Mouse (Mus musculus) retina, embryonic 14.5 days (tissue): ENCODE results near the gene Scfd2.

Experiments
- DNase-seq: peaks from one replicate; pipeline ENCODE4 v3.0.0-alpha.2; 2015; ENCODE audit warnings: low spot score

Scfd2 gene

DNA sequence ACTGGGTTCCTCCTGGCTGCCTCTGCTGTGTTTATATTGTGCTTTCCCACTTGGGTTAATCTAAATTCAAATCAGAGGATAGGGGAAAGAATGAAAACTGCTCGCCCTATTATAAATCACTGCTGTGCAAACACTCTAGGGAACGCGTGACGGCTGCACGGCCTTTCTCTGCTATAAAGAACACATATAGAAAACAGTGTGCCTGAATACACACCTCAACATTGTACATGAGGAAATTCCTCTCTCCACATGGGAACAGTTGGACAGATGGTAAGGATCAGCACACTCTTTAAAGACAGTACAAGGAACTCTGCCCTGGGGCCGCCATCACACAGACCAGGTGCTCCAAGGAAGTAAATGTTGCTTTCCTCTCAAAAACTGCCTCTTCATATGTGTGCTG lies 166.2 kb downstream of the Scfd2 start:
- no peak for DNase-seq

DNA sequence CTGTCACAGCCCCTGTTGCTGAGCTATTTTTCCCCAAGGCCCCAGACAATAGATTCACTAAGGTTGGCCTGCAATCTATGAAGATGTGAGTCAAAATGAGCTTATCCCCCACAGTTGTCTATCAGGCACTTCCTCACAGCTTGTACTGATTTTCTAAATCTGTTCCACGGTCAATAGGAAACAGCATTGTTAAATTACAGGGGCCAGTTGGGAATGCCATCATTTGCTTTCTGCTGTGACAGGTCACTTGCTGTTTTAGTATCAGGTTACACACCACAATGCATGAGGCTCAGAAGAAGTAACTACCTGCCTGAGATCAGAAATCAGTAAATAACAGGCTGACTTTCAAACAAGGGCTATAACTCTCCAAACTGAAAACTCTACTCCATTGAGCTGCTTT lies 168.3 kb downstream of the Scfd2 start:
- DNase-seq, result no peak

DNA sequence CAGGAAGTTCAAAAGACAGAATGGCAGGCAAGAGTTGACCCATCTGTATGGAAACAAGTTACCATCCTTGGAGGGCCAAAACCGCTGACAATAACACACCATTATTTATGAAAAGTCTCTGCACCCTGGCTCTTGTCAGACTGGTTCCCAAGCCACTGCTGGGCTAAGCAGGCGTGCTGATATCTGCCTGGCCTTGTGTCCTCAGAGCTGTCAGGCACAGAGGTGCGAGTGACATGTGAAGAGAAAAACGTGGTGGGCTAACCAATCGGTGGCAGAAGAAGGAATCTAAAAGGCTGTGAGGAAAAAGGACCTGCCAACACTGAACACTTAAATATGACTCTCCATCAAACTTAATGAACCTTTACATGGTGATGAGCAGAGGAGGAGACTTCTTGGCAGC lies 170.0 kb downstream of the Scfd2 start:
- DNase-seq, result no peak

DNA sequence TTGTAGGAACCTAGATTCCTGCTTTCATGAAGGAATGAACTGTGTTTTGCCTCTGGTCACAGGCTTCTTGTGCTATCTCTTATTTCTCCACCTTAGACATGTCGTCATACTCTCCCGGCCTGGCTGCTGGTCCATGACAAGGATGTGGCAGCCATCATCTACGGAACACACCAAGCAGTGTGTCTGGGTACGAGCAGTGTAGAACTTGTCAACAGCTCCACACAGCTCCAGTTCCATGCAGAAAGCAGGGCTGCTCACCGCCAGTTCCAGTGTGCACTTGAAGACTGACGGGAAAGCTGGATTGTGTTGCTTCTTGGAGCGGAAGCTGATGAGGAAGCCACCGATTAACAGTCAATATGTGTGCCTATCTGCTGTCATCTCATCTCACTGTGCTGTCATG lies 173.5 kb downstream of the Scfd2 start:
- DNase-seq, result no peak

DNA sequence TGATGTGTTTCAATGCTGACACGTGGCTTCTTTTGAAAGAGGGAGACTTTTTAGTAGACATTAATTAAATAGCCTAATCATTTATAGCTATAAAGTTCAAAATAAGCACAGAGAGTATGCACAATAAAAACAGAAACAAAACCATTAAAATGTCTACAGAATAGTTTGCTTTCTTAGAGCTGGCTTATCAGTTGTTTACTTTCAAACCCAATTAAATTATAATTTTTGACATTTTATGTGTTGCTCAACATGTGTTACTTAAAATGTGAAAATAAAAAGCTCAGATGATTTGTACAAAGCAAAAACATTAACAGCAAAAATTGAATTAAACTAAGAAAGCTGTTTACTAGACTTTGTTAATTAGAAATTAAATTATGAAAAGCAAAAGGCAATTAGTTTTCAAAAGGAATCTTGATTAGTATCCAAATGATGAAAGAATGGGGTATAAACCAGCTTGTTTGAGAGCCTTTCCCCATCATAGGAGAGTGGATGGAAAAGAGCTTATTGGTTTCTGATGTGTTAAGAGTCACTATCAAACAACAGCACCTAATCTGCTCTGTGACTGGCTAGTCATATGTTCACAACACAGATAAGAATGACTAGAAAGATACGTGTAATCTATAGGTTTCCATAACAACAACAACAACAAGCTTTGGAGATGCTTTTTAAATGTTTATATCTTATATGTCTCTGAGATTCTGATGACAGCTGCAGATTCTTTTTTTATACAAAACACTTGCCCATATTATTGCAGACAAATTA lies 176.0 kb downstream of the Scfd2 start:
- DNase-seq, result no peak

DNA sequence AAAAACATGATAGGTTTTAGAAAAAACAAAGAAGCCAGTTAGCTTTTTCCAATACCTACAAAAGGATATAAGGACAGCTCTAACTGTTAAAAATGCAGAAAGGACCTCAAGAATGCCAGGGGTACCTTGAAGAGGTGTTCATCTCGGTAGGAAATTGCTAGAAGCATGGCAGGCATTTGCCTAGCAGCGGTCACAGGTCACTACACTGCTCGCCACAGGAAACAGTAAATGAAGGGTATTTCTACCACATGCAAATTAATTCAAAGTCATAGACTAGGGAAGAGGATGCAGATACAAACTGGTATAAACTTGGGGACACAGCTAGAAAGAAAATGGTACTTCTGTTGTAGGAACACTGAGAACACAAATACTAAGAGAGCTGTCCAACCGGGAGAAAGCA lies 180.7 kb downstream of the Scfd2 start:
- no peak for DNase-seq

DNA sequence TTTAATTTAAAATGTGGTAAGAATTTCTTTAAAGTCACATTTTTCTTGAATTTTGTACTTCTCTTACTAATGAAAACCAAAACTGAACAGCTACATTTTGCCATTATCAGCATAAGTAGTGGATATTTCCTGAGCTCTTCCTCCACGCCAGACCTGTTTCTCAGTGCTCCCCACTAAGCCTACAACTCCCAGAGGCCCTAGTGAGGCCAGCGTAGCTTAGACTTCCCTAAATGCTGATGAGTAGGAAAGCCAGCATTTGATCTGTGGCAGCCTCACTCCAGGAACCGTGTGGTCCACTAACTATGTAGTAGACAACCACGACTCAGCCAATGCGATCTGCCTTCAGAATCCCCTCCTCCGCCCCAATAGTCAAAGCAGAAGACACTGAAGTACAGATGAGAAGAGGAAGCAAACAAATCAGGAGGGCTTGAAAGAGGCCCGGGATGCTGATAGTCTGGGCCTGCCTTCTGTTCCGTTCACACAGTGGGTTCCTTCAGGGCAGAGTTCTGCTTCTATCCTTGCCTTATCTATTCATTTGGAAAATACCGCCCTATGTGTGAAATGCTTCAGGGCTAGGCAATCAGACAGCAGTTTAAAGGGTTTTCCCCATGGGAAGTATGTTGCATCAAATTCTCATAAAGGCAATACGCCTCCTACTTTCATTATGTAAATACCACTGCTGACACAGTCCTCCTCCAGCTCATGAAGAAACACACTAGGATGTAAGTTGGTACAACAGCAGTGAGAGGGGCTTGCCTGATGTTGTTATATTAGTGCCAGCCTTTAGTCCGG lies 183.3 kb downstream of the Scfd2 start:
- no peak for DNase-seq

DNA sequence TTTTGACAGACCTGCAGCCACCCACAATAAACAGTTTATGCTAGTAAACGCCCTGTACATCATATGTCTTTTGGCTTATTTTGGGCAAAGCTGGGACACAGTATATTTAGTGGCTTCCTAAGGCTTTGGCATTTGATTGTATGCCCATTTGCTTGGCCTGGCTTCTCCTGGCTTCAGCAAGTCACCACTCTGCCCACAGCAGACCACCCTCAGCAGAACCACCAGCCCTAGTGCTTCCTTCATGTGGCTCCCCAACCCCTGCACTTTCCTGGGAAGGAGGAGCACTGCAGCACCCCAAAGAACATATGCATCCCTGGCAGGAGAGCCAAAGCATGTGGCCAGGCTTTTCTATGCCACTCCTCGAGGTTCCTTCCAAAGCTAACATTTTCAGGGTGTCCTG lies 188.5 kb downstream of the Scfd2 start:
- no peak for DNase-seq

DNA sequence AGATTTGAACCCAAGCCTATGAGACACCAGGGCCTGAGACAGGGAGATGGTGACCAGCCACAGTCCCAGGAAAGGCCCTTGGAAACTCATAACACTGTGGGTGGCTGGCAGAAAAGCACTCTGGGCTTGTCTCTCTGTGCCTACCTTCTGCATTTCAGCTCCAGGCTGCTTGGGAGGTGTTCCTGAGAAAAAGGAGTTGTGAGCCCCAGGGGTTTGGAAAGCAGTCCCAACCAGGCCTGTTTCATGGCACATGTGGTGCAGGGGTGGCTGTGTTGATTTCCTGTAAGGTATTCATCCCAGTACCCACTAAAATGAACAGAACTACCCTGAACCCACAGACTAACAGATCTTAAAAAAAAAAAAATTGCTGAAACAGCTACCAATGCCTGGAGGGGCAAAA lies 189.0 kb downstream of the Scfd2 start:
- no peak for DNase-seq

DNA sequence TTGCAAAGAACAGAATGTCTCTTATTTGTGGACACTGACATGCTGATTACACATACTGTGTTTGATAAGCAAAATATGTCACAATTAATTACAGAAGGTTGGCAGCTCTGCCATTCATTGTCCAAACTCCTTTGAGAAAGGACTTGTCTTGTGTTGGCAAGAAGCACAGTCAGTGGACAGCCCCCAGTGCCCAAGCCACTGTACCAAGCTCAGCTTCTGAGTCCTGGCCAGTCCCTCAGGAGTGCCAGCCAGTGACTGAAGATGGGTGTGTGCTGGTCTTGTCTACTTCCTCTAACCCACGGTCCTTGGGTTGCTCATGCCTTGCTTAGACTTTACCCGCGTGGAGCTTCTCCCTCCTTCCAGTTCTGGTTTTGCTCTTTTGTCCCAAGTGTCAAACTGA lies 194.1 kb downstream of the Scfd2 start:
- DNase-seq, result no peak

DNA sequence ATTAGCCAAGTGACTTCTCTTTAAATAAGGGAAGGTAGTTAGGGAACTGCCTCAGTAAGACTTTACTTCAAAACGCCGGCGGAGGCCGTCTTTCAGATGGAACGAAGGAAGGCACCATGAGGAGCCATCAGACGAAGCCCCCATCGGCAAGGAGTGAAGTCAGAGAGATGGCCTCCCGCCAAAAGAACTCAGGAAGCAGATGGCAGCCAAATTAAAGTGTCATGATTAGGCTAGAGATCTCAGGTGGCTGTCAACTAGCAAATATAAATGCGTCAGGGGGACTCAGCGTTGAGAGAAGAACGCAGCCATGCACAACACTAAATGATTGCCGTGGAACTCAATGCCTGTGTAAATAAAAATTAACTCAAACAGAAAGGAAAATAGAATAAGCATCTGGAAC lies 194.8 kb downstream of the Scfd2 start:
- no peak for DNase-seq

DNA sequence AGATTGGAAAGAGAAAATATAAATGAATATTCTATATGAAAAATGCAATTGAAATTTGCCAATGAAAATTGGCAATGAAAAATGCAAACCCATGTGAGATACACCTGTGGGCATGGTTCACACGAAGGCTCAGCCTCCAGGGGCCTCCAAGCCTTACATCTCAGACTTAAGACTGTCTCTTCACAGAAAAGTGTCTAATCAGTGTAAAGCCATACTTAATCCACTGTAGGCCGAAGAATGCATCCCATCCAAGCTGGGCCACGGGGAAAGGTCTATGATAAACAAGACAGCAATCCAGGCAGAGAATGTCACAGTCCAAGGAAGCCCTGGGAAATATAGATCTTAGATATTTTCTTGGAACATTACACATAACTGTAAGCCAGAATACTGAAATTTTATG lies 198.3 kb downstream of the Scfd2 start:
- DNase-seq, result no peak

DNA sequence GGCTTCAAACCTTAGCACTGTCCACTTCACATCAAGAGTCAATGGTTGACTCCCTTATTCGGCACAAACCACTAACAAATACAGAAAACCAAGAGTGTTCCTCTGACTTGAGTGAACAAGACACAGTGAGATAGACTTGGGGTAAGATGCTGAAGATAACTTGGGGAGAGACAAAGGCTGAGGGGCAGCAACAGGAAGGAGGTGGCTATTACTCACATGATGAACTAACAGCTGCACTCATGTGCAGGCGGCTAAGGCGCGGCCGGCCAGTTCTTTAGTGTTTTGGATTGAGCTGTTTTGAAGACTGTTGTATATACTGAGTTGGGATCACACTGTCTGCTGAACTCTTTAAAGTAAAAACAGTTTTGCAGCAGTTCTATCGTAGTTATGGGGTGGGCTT lies 205.3 kb downstream of the Scfd2 start:
- DNase-seq, result no peak

DNA sequence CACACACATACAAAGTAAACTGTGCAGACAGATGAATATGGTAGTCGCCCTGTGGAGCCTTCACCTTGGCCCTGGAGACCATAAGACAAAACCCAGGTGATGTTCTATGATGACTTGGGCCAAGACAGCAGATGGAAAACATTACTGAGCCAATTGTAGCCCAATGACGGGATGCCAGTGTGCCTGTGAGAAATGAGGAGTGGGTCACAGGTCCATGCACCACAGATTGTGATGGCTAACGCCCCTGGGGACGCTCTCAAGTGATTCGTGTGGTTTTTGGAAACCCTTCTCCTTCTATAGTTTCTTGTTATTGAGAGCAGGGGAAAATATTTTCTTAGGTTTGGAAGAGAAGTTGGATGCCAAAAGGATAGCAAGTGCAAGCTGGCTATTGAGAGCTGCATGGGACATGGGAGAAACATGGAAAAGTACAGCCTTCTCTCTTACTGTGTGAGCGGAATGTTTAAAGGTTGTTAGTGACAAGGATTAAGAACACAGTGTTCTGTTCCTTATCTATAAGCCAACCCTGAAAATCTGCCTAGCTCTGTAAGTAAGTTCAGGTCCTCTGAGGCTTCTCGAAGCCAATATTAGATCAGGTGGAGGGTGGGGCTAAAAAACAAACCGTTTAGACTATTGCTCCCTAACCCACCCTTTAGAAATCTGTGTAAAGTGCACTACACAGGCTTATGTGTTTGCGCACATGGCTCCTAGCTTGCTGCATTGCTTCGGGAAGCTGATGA lies 210.4 kb downstream of the Scfd2 start:
- no peak for DNase-seq

DNA sequence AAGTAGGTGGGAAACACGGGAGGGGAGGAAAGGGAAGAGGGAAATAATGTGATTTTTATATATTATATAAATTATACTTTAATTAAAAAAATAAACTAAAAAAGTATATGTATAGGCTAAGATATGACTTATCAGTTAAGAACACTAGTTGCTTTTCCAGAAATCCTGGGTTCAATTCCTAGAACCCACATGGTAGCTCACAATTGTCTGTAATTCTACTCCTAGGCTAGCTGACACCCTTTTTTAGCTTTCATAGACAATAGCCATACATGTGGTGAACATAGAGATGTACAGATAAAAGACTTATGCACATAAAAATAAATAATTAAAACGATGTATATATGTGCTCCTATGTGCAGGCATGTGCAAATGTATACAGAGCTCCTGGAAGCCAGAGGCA lies 212.0 kb downstream of the Scfd2 start:
- no peak for DNase-seq

DNA sequence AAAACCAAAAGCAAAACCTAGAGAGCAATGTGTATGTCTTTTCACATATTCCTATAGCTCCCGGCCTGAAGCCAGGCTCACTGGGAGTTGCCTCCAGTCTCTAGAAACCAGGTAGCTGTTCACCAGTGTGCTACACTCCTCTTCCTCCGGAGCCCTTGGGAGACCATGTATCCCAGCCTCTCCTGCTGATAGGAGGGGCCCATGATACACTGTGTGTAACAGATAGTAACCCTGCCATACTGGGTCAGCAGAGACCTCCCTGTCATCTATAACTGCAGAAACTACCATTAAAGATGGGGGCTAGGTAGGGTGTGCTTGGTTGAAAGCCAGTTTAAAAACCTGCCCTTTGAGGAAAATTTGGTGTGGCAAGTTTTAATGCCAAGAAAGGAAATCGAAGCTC lies 214.4 kb downstream of the Scfd2 start:
- DNase-seq, result no peak

DNA sequence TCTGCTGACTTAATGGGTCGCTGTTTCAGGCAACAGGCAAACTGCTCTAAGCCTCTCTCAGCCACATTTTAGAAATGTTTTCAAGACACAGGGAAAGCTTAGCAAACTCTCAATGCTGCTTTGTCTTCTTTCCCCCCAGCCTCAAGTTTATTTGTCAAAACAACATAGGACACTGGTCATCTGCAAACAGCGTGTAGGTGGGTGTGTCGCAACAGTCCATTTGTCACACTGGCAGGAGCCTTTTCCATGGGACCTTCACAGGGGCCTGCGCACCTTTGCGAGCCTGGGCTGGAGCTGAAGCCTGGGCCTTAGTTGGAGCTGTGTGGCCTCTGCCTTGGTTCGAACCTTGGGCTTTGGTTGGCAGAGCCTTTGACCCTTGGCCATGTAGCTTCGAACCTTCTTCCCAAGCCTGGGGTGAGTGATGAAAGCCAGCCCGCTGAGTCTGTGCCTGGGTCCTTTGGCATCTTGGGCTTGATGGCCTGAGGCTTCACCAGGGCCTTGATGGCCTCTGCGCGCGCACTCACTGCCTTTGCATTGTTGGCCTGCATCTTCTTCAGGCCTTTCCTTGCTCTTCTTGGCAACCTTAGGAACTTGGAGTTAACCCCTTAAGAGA lies 215.1 kb downstream of the Scfd2 start:
- no peak for DNase-seq

DNA sequence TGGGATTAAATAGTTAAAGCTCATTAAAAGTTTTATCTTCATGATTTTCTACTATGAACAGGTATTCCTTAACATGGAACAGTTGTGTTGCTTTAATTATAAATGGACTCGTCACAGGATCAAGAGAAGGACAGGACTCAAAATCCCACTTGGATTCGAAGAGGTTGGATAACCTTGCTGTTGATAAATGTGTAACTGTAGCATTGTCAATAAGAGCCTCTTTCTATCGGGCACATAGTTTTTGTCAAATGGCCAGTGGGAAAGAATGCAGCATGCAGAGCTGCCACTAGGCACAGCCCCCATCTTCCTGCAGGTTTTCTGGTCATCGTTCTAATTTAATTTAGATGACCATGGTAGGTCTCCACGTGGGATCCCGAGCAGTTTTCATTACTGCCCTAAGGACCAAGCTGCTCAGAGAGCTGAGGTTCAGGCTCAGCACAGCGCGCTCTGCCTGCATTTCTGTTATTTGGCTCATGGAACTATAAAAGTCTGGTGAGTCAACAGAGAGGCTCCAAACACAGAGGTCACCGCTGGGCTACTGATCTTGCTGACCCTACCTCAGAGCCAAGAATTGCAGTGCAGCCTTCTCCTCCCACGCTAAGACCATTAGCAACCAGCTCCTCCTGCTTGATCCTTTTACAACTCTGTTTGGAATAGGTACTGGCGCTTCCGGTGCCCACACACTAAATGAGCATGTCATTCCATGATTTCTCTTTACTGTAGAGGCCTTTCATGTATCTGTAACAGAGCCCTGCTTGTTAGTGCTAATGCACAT lies 215.9 kb downstream of the Scfd2 start:
- peak; percentile 15 for DNase-seq

DNA sequence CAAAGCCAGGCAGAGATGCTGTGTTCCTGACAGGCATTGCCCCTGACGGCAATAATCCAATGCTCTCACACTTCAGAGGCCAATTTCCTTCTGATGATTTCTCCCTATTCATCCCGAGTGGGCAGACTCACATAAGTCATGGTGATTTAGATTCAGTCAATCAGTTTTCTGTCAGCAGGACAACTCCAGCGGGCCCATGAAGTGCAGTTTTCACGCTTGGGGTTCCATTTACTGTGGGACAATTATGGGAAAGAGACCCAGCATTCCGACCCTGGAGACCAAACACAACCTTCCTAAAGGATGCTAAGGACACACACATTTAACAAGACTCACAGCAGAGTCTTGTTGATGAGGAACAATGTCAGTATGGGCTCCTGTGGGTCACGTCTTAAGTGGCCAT lies 217.1 kb downstream of the Scfd2 start:
- DNase-seq, result peak; percentile 71

DNA sequence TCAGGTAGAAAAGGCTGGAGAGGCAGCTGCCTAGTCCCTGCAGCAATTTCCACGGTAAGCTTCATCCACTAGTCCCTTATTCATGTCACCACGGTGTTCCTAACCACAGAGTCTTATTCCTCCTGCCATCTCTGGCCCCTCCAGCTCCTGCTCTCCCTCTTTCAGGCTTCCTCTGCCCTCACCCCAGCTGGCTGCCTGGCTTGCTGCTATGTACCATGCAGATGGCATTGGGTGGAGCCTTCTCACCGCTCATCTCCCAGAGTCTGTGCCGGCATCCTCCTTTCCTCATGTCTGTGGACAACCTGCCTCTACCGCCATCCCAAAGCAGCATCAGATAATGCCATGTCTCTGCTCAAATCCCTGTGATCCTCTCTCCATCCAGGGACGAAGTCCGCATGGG lies 218.0 kb downstream of the Scfd2 start:
- DNase-seq, result no peak

DNA sequence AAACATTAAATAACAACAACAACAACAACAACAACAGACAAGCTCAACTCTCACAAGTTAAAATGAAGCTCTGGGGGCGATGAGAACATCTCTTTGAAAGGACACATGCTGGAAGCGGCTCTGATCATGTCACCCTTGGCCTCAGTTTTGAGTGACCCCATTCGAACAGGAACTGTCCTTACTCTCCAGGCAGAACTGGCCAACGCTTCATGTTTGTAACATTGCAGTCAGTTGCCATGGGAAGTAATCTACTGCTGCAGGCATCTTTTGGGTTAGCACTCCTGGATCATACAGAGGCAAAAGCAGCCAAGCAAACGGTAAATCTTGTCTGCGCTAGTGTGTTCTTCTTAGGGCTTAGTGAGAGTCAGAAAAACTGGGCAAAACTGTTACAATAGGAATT lies 219.7 kb downstream of the Scfd2 start:
- no peak for DNase-seq
